Mouse (Mus musculus): Measurements from ENCODE around the gene Trim44. TPM values are rescaled to one million over a fixed set of nuclear protein-coding genes. Genes with fewer than 3 reads are reported as not detected.

Gene Trim44
- polyA plus RNA-seq, 1 experiment: 117 TPM

- Histone ChIP-seq H3K27ac (ENCODE audit: insufficient read depth, low read length) (no peak overlapping the region), H3K4me3 (ENCODE audit: insufficient read depth, low read length) (no peak overlapping the region), H3K4me1 (ENCODE audit: control insufficient read depth, insufficient read depth, low read length) (peaks cover 2% of the 10 kb centered on the region)
- no peak for TF ChIP-seq POLR2A (IDR thresholded peaks at IDR 0.05; ENCODE audit: extremely low read depth, insufficient read depth, low read length)
- TF ChIP-seq CTCF (IDR thresholded peaks at IDR 0.05; ENCODE audit: extremely low read depth, insufficient read depth, low read length): no peak
Observed at GRCm38 (mm10) chr2:102341429-102341828, 66.2 kb downstream of the Trim44 start.

DNA sequence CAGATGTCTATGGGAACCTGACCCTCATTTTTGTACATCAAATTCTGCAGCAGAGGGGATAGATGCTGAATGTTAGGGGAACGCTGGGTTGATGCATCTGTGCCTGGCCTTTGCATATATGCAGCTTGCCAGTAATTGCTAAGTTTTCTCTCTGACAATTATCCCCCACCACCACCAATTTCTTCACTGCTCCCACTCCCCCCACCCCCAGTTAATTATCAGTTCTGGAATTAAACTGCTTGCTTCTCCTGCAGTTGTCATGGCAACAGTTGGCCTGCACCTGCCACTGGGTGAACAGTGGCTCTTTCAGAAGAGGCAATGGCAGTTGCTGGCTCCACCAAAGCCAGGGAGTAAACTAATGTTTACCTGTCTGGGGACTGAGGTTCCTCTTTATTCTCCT is 70.8 kb downstream of the Trim44 start:
- Histone ChIP-seq H3K4me3 (ENCODE audit: insufficient read depth, low read length) (no peak overlapping the region), H3K27ac (ENCODE audit: insufficient read depth, low read length) (no peak overlapping the region), H3K4me1 (ENCODE audit: control insufficient read depth, insufficient read depth, low read length) (peaks cover 2% of the 10 kb centered on the region)
- no peak for TF ChIP-seq POLR2A (IDR thresholded peaks at IDR 0.05; ENCODE audit: extremely low read depth, insufficient read depth, low read length)
- TF ChIP-seq CTCF (IDR thresholded peaks at IDR 0.05; ENCODE audit: extremely low read depth, insufficient read depth, low read length): no peak

DNA sequence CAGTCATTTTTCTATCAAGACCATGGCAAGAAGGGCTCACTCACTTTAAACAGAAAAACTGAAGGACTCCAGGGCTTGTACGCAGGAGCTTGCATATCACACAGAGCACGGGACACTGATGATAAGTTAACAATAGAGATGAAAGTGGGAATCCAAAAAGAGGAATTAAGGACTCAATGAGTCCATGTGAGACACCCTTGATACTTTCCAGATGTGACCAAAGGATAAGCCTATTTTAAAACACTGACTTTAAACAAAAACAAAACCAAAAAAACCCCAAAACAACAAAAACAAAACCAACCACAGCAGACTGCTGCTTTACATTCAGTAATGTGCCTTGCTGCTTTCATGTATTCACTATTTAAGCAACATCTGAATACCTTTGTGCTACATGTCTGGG is 75.7 kb downstream of the Trim44 start:
- H3K27ac ChIP-seq (ENCODE audit: insufficient read depth, low read length): no peak overlapping the region
- no peak overlapping the region for H3K4me3 ChIP-seq (ENCODE audit: insufficient read depth, low read length)
- H3K4me1 ChIP-seq (ENCODE audit: control insufficient read depth, insufficient read depth, low read length): peaks cover 2% of the 10 kb centered on the region
- TF ChIP-seq POLR2A (IDR thresholded peaks at IDR 0.05; ENCODE audit: extremely low read depth, insufficient read depth, low read length) (no peak), CTCF (IDR thresholded peaks at IDR 0.05; ENCODE audit: extremely low read depth, insufficient read depth, low read length) (no peak)

- TF ChIP-seq CTCF (IDR thresholded peaks at IDR 0.05; ENCODE audit: extremely low read depth, insufficient read depth, low read length) (no peak), POLR2A (IDR thresholded peaks at IDR 0.05; ENCODE audit: extremely low read depth, insufficient read depth, low read length) (no peak)
- peaks cover 2% of the 10 kb centered on the region; the same call in 1 of the 2 replicates for H3K4me1 ChIP-seq (ENCODE audit: control insufficient read depth, insufficient read depth, low read length)
- no peak overlapping the region for H3K4me3 ChIP-seq (ENCODE audit: insufficient read depth, low read length)
- H3K27ac ChIP-seq (ENCODE audit: insufficient read depth, low read length): no peak overlapping the region
Observed at GRCm38 (mm10) chr2:102331092-102331491, 76.5 kb downstream of the Trim44 start.

DNA sequence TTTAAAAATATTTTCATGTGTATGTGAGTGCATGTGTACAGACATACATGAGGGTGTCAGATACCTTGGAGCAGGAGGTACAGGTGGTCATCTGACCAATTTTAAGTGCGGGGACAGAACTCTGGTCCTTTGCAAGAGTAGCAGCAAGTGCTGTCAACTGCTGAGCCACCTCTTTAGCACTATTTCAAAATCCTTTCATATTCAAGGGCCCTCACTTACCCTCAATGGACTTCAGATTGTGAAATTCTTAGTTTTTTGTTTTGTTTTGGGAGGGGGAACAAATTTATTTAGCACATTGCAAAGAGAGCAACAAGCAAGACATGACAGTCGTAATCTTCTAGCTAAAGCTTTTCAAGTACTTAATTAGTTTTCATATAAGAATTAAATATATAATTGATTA is 81.7 kb downstream of the Trim44 start:
- H3K4me3 ChIP-seq (ENCODE audit: insufficient read depth, low read length): no peak overlapping the region
- TF ChIP-seq CTCF (IDR thresholded peaks at IDR 0.05; ENCODE audit: extremely low read depth, insufficient read depth, low read length) (no peak), POLR2A (IDR thresholded peaks at IDR 0.05; ENCODE audit: extremely low read depth, insufficient read depth, low read length) (no peak)
- H3K4me1 ChIP-seq (ENCODE audit: control insufficient read depth, insufficient read depth, low read length): peaks cover 3% of the 10 kb centered on the region; the same call in 1 of the 2 replicates
- H3K27ac ChIP-seq (ENCODE audit: insufficient read depth, low read length): no peak overlapping the region

GRCm38 (mm10) chr2:102324336-102324735 is 83.3 kb downstream of the Trim44 start:
- H3K27ac ChIP-seq (ENCODE audit: insufficient read depth, low read length): no peak overlapping the region
- H3K4me1 ChIP-seq (ENCODE audit: control insufficient read depth, insufficient read depth, low read length): peaks cover 3% of the 10 kb centered on the region; the same call in 1 of the 2 replicates
- TF ChIP-seq POLR2A (IDR thresholded peaks at IDR 0.05; ENCODE audit: extremely low read depth, insufficient read depth, low read length) (no peak), CTCF (IDR thresholded peaks at IDR 0.05; ENCODE audit: extremely low read depth, insufficient read depth, low read length) (no peak)
- no peak overlapping the region for H3K4me3 ChIP-seq (ENCODE audit: insufficient read depth, low read length)

GRCm38 (mm10) chr2:102316540-102316939 is 91.1 kb downstream of the Trim44 start:
- Histone ChIP-seq H3K27ac (ENCODE audit: insufficient read depth, low read length) (peak overlapping the region; percentile 67; the same call in 1 of the 2 replicates), H3K4me1 (ENCODE audit: control insufficient read depth, insufficient read depth, low read length) (peaks cover 7% of the 10 kb centered on the region; the same call in 1 of the 2 replicates), H3K4me3 (ENCODE audit: insufficient read depth, low read length) (no peak overlapping the region)
- TF ChIP-seq POLR2A (IDR thresholded peaks at IDR 0.05; ENCODE audit: extremely low read depth, insufficient read depth, low read length): no peak
- no peak for TF ChIP-seq CTCF (IDR thresholded peaks at IDR 0.05; ENCODE audit: extremely low read depth, insufficient read depth, low read length)

- no peak overlapping the region for H3K4me3 ChIP-seq (ENCODE audit: insufficient read depth, low read length)
- peaks cover 3% of the 10 kb centered on the region; the same call in 1 of the 2 replicates for H3K4me1 ChIP-seq (ENCODE audit: control insufficient read depth, insufficient read depth, low read length)
- no peak overlapping the region for H3K27ac ChIP-seq (ENCODE audit: insufficient read depth, low read length)
- TF ChIP-seq CTCF (IDR thresholded peaks at IDR 0.05; ENCODE audit: extremely low read depth, insufficient read depth, low read length) (no peak), POLR2A (IDR thresholded peaks at IDR 0.05; ENCODE audit: extremely low read depth, insufficient read depth, low read length) (no peak)
Observed at GRCm38 (mm10) chr2:102315153-102315552, 92.5 kb downstream of the Trim44 start.

GRCm38 (mm10) chr2:102314610-102315009 is 93.0 kb downstream of the Trim44 start:
- H3K4me1 ChIP-seq (ENCODE audit: control insufficient read depth, insufficient read depth, low read length): peaks cover 3% of the 10 kb centered on the region; the same call in 1 of the 2 replicates
- TF ChIP-seq POLR2A (IDR thresholded peaks at IDR 0.05; ENCODE audit: extremely low read depth, insufficient read depth, low read length) (no peak), CTCF (IDR thresholded peaks at IDR 0.05; ENCODE audit: extremely low read depth, insufficient read depth, low read length) (no peak)
- no peak overlapping the region for H3K4me3 ChIP-seq (ENCODE audit: insufficient read depth, low read length)
- H3K27ac ChIP-seq (ENCODE audit: insufficient read depth, low read length): no peak overlapping the region

DNA sequence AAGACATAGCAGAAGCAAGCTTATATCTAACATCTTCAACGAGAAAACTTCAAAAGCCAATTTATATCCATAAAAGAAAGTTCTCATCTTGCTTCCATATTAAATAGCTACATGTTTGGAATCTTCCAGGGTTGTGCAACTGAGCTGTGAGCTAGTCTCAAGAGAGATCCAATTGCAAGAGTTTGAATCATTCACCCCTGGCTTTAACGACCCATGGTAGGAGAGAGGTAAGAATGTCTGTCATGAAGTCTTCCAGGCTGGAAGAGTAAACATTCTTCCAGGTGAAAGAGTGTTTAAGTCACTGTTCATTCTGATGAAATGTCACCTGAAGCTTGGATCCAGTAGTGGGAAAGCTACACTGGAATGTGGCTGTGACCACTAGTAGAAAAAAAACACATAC is 93.6 kb downstream of the Trim44 start:
- no peak overlapping the region for H3K4me3 ChIP-seq (ENCODE audit: insufficient read depth, low read length)
- peaks cover 3% of the 10 kb centered on the region; the same call in 1 of the 2 replicates for H3K4me1 ChIP-seq (ENCODE audit: control insufficient read depth, insufficient read depth, low read length)
- H3K27ac ChIP-seq (ENCODE audit: insufficient read depth, low read length): no peak overlapping the region
- TF ChIP-seq POLR2A (IDR thresholded peaks at IDR 0.05; ENCODE audit: extremely low read depth, insufficient read depth, low read length) (no peak), CTCF (IDR thresholded peaks at IDR 0.05; ENCODE audit: extremely low read depth, insufficient read depth, low read length) (no peak)
